Mouse (Mus musculus) bone marrow macrophage, adult 2 months (primary cell): ENCODE measurements around the gene Sh3tc1.

Experiments
- CTCF ChIP-seq: IDR thresholded peaks from 2 replicates; pipeline ENCODE4 v1.5.1; 2012; ENCODE audit warnings: low read depth, mild to moderate bottlenecking, low read length, moderate library complexity
- POLR2A ChIP-seq: IDR thresholded peaks from 2 replicates; pipeline ENCODE4 v1.6.1; 2012; ENCODE audit warnings: mild to moderate bottlenecking, low read depth, low read length, borderline replicate concordance

- TF ChIP-seq CTCF (no peak), POLR2A (no peak)
These were observed 21.5 kb upstream of the Sh3tc1 start for GRCm38 (mm10) chr5:35761323-35761722.
